Mouse (Mus musculus) stomach, postnatal 0 days (tissue): Measurements from ENCODE around the gene 4933415A04Rik. TPM values are rescaled to one million over a fixed set of nuclear protein-coding genes. Genes with fewer than 3 reads are reported as not detected.

ENCODE experiments used
- ATAC-seq: fragments of 200-750 bp; cut with Nextera tagmentation; 2 replicates; pipeline ENCODE4 v1.8.0; 2017; ENCODE audit not compliant: low FRiP score, low TSS enrichment
- DNase-seq: peaks from one replicate; pipeline ENCODE4 v3.0.0-alpha.2; 2016; ENCODE audit warnings: low spot score
- H3K27ac ChIP-seq: fragments of 300-500 bp; sonication (generic); replicated peaks from 2 replicates; pipeline ENCODE4 v1.5.1; 2014; ENCODE audit warnings: mild to moderate bottlenecking, control low read depth
- H3K27me3 ChIP-seq: fragments of 300-500 bp; sonication (generic); 2 replicates; pipeline ENCODE4 v1.6.1; 2014; ENCODE audit warnings: low read length; ENCODE audit not compliant: control insufficient read depth, insufficient read depth
- H3K36me3 ChIP-seq: fragments of 300-500 bp; sonication (generic); 2 replicates; pipeline ENCODE4 v1.6.1; 2014; ENCODE audit warnings: low read length, mixed read lengths; ENCODE audit not compliant: control insufficient read depth, insufficient read depth
- H3K4me1 ChIP-seq: fragments of 300-500 bp; sonication (generic); replicated peaks from 2 replicates; pipeline ENCODE4 v1.6.1; 2014; ENCODE audit warnings: antibody characterized with exemption; ENCODE audit not compliant: control insufficient read depth, insufficient read depth
- H3K4me2 ChIP-seq: fragments of 300-500 bp; sonication (generic); replicated peaks from 2 replicates; pipeline ENCODE4 v1.6.1; 2014; ENCODE audit warnings: low read depth, mild to moderate bottlenecking, control low read depth, moderate library complexity
- H3K4me3 ChIP-seq: fragments of 300-500 bp; sonication (generic); 2 replicates; pipeline ENCODE4 v1.5.1; 2014; ENCODE audit warnings: low read depth, low read length, control low read depth
- H3K9ac ChIP-seq: fragments of 300-500 bp; sonication (generic); 2 replicates; pipeline ENCODE4 v1.6.1; 2014; ENCODE audit warnings: mild to moderate bottlenecking, low read length, control low read depth, mixed read lengths
- H3K9me3 ChIP-seq: fragments of 300-500 bp; sonication (generic); 2 replicates; pipeline ENCODE4 v1.6.1; 2016; ENCODE audit warnings: low read length; ENCODE audit not compliant: control insufficient read depth
- CTCF ChIP-seq: IDR thresholded peaks from 2 replicates; pipeline ENCODE4 v1.5.1; 2016; ENCODE audit warnings: antibody characterized with exemption, low read depth, mild to moderate bottlenecking, moderate library complexity
- EP300 ChIP-seq: optimal IDR thresholded peaks from 2 replicates; pipeline ENCODE3; 2016; ENCODE audit warnings: antibody characterized with exemption
- WGBS: fragments of 180-500 bp; shearing (Covaris S2); extraction: QIAGEN DNeasy Blood & Tissue Kit; methylation state at CpG from one replicate; pipeline ENCODE4 v1.1.7; 2014; 5-methylcytosine and 5-hydroxymethylcytosine counted together
- polyA plus RNA-seq: library from polyadenylated mRNA; unstranded; fragments of >200 nt; fragmentation: Nextera tagmentation; extraction: Ambion mirVana; gene quantifications from 2 replicates; pipeline ENCODE4 v1.2.1, GENCODE M21; 2015

4933415A04Rik gene
- polyA plus RNA-seq, 1 experiment from 2014 or later = 2.4 TPM

GRCm38 (mm10) chr11:43632566-43632965 is 45.7 kb downstream of the 4933415A04Rik start:
- 39% methylated on average over 4 of the region's 4 CpGs for WGBS
- H3K9me3 ChIP-seq = no peaks in the 10 kb centered on the region
- no peak for TF ChIP-seq CTCF
- no peak for TF ChIP-seq EP300
- no peak overlapping the region for H3K4me3 ChIP-seq
- H3K27ac ChIP-seq = no peak overlapping the region
- peaks cover 3% of the 10 kb centered on the region; the same call in 1 of the 2 replicates for H3K4me1 ChIP-seq
- H3K4me2 ChIP-seq = no peak overlapping the region
- no peaks in the 10 kb centered on the region for H3K27me3 ChIP-seq
- no peaks in the 10 kb centered on the region for H3K36me3 ChIP-seq
- H3K9ac ChIP-seq = no peak overlapping the region
- ATAC-seq (no peak), DNase-seq (no peak)

- Histone ChIP-seq H3K36me3 (no peaks in the 10 kb centered on the region), H3K9me3 (no peaks in the 10 kb centered on the region), H3K27me3 (no peaks in the 10 kb centered on the region), H3K4me3 (no peak overlapping the region), H3K9ac (no peak overlapping the region), H3K27ac (no peak overlapping the region), H3K4me2 (no peak overlapping the region), H3K4me1 (peaks cover 3% of the 10 kb centered on the region; the same call in 1 of the 2 replicates)
- TF ChIP-seq EP300 (no peak), CTCF (no peak)
- DNase-seq (no peak), ATAC-seq (peak; percentile 11; the same call in 1 of the 2 replicates)
- WGBS = 65% methylated on average over 6 of the region's 6 CpGs
These were observed 46.3 kb downstream of the 4933415A04Rik start for GRCm38 (mm10) chr11:43633165-43633564.

- TF ChIP-seq CTCF (peak; percentile 52), EP300 (no peak)
- H3K27me3 ChIP-seq = no peaks in the 10 kb centered on the region
- H3K4me2 ChIP-seq = peak overlapping the region; percentile 35
- peak overlapping the region; percentile 27; the same call in 1 of the 2 replicates for H3K9ac ChIP-seq
- H3K9me3 ChIP-seq = no peaks in the 10 kb centered on the region
- peak; percentile 77 for DNase-seq
- H3K36me3 ChIP-seq = no peaks in the 10 kb centered on the region
- peak overlapping the region; percentile 71 for H3K27ac ChIP-seq
- WGBS = 17% methylated on average over 19 of the region's 19 CpGs
- H3K4me1 ChIP-seq = peaks cover 3% of the 10 kb centered on the region; the same call in 1 of the 2 replicates
- ATAC-seq = peak; percentile 88
- H3K4me3 ChIP-seq = no peak overlapping the region
These were observed 47.0 kb downstream of the 4933415A04Rik start for GRCm38 (mm10) chr11:43633658-43634401.

GRCm38 (mm10) chr11:43636761-43637160 is 49.9 kb downstream of the 4933415A04Rik start:
- 43% methylated on average over 4 of the region's 4 CpGs for WGBS
- Histone ChIP-seq H3K4me3 (no peak overlapping the region), H3K27ac (no peak overlapping the region), H3K9ac (no peak overlapping the region), H3K27me3 (no peaks in the 10 kb centered on the region), H3K4me2 (no peak overlapping the region), H3K4me1 (peaks cover 3% of the 10 kb centered on the region; the same call in 1 of the 2 replicates), H3K36me3 (no peaks in the 10 kb centered on the region), H3K9me3 (no peaks in the 10 kb centered on the region)
- no peak for ATAC-seq
- DNase-seq = no peak
- no peak for TF ChIP-seq EP300
- TF ChIP-seq CTCF = no peak; the same call in 1 of the 2 replicates

- DNase-seq = no peak
- 89% methylated on average over 3 of the region's 3 CpGs for WGBS
- Histone ChIP-seq H3K9me3 (no peaks in the 10 kb centered on the region), H3K4me3 (no peak overlapping the region), H3K36me3 (no peaks in the 10 kb centered on the region), H3K4me2 (no peak overlapping the region), H3K4me1 (peaks cover 3% of the 10 kb centered on the region; the same call in 1 of the 2 replicates), H3K27me3 (no peaks in the 10 kb centered on the region), H3K27ac (no peak overlapping the region), H3K9ac (no peak overlapping the region)
- no peak for ATAC-seq
- TF ChIP-seq EP300 (no peak), CTCF (no peak)
These were observed 51.6 kb downstream of the 4933415A04Rik start for GRCm38 (mm10) chr11:43638486-43638885.

Other genes starting within 250 kb of the 4933415A04Rik start
- 66.8 and 66.9 TPM in 2 replicates for gene Pttg1, start 160.8 kb upstream of the 4933415A04Rik start, polyA plus RNA-seq
- gene Slu7, start 153.3 kb upstream of the 4933415A04Rik start, polyA plus RNA-seq = 38.1 and 39.3 TPM in 2 replicates
- 18.0 and 19.8 TPM in 2 replicates for gene C1qtnf2, start 112.8 kb upstream of the 4933415A04Rik start, polyA plus RNA-seq
- gene Ccnjl, start 58.3 kb upstream of the 4933415A04Rik start, polyA plus RNA-seq = 5.2 and 5.5 TPM in 2 replicates
- gene Fabp6, start 14.5 kb downstream of the 4933415A04Rik start, polyA plus RNA-seq = 5.9 and 7.6 TPM in 2 replicates
- 11.3 and 12.2 TPM in 2 replicates for gene Pwwp2a, start 95.0 kb downstream of the 4933415A04Rik start, polyA plus RNA-seq
- gene Ttc1, start 161.0 kb downstream of the 4933415A04Rik start, polyA plus RNA-seq = 54.7 TPM in 2 replicates